Comparison of ENCODE assay signal across 24 mouse cellular contexts in genomic region chr13:41554401-41554800, GRCm38 (mm10). TPM values are rescaled to one million over a fixed set of nuclear protein-coding genes. Genes with fewer than 3 reads are reported as not detected.
DNase-seq lines count a peak whose midpoint lies in the region; ATAC-seq and TF ChIP-seq lines count a peak whose summit lies in the region.
"Had no signal": no experiment of that assay in that cellular context is flagged by ENCODE, and none has a peak within 500 bp of the region (broad histone marks: within the 10 kb centered on the region; RNA-seq: fewer than 3 reads in every experiment).

No protein-coding gene starts in this region.

- DNase-seq in adrenal gland, postnatal 14 days, result peak; percentile 11
- no peak for DNase-seq in adrenal gland, postnatal 36 days
- no peak for DNase-seq in gastrocnemius, adult 2 months
- DNase-seq in gastrocnemius, postnatal 4 days (ENCODE audit: low spot score in 2 of 2), result no peak
- DNase-seq in neural tube, embryonic 10.5 days (ENCODE audit: extremely low spot score, low spot score), result peak; percentile 9
- DNase-seq in lung, postnatal 25 days (ENCODE audit: low spot score), result no peak
- DNase-seq: adrenal gland, postnatal 10 days; cerebellum, adult 18-20 months; cerebellum, adult 9-10 months; cerebellum, postnatal 14 days; gastrocnemius, postnatal 36 days; heart, postnatal 36 days; kidney, adult 11 months had no signal

- H3K4me2 ChIP-seq in neural tube, embryonic 15.5 days, result no peak overlapping the region
- H3K4me2 ChIP-seq: embryonic facial prominence, embryonic 12.5 days; forebrain, embryonic 12.5 days; heart, embryonic 11.5 days; hindbrain, embryonic 13.5 days; intestine, embryonic 15.5 days had no signal

- WGBS in neural tube, embryonic 15.5 days, result 70% methylated on average over 7 of the region's 7 CpGs

- TF ChIP-seq CTCF in gastrocnemius, adult 2 months (IDR thresholded peaks at IDR 0.05), result no peak

- H3K9ac ChIP-seq in neural tube, embryonic 15.5 days (replicated peaks), result no peak overlapping the region
- H3K9ac ChIP-seq: embryonic facial prominence, embryonic 12.5 days; forebrain, embryonic 12.5 days; hindbrain, embryonic 13.5 days; intestine, embryonic 15.5 days had no signal

- H3K9me3 ChIP-seq in neural tube, embryonic 15.5 days (replicated peaks), result no peaks in the 10 kb centered on the region
- H3K9me3 ChIP-seq: embryonic facial prominence, embryonic 12.5 days; forebrain, embryonic 12.5 days; hindbrain, embryonic 10.5 days; hindbrain, embryonic 13.5 days; intestine, embryonic 15.5 days had no signal

- H3K4me3 ChIP-seq in gastrocnemius, adult 2 months, result no peak overlapping the region
- no peak overlapping the region for H3K4me3 ChIP-seq in neural tube, embryonic 15.5 days (replicated peaks)
- H3K4me3 ChIP-seq: embryonic facial prominence, embryonic 12.5 days; erythroblast, embryonic 14.5 days; forebrain, embryonic 12.5 days; hindbrain, embryonic 10.5 days; hindbrain, embryonic 13.5 days; intestine, embryonic 15.5 days had no signal

- H3K27ac ChIP-seq in gastrocnemius, adult 2 months, result peak overlapping the region; percentile 51
- H3K27ac ChIP-seq in neural tube, embryonic 15.5 days (replicated peaks), result no peak overlapping the region
- H3K27ac ChIP-seq: embryonic facial prominence, embryonic 12.5 days; forebrain, embryonic 12.5 days; hindbrain, embryonic 10.5 days; hindbrain, embryonic 13.5 days; intestine, embryonic 15.5 days had no signal

- H3K27me3 ChIP-seq in neural tube, embryonic 15.5 days (replicated peaks), result no peaks in the 10 kb centered on the region
- H3K27me3 ChIP-seq: embryonic facial prominence, embryonic 12.5 days; forebrain, embryonic 12.5 days; hindbrain, embryonic 13.5 days; intestine, embryonic 15.5 days had no signal

- no peak for ATAC-seq in neural tube, embryonic 15.5 days (ENCODE audit: low FRiP score)
- ATAC-seq: activated CD4-positive, CD25-positive, alpha-beta regulatory T cell, adult 4 months; forebrain, embryonic 16.5 days; hindbrain, embryonic 16.5 days; intestine, embryonic 15.5 days had no signal

- intact Hi-C loops in gastrocnemius, adult 2 months (cut with DNase I), result no loop called here

- H3K4me1 ChIP-seq in neural tube, embryonic 15.5 days, result no peaks in the 10 kb centered on the region
- H3K4me1 ChIP-seq: embryonic facial prominence, embryonic 12.5 days; forebrain, embryonic 12.5 days; hindbrain, embryonic 10.5 days; hindbrain, embryonic 13.5 days had no signal

- H3K36me3 ChIP-seq in neural tube, embryonic 15.5 days, result no peaks in the 10 kb centered on the region
- H3K36me3 ChIP-seq: embryonic facial prominence, embryonic 12.5 days; forebrain, embryonic 12.5 days; hindbrain, embryonic 10.5 days; hindbrain, embryonic 13.5 days; intestine, embryonic 15.5 days had no signal

RNA-seq across cellular contexts. Expression of gene Tmem170b, which starts 51.3 kb away (rescaled TPM):
- 21.9 and 22.8 TPM in 2 replicates for total RNA-seq in adrenal gland, postnatal 14 days (2021)
- 10 to 100 TPM; 23.0 to 29.0 TPM for total RNA-seq in adrenal gland, postnatal 36 days (2021)
- 10 to 100 TPM; 24.8 to 29.0 TPM for total RNA-seq in gastrocnemius, adult 2 months (2021)
- 10 to 100 TPM; 31.9 to 36.0 TPM for total RNA-seq in gastrocnemius, postnatal 4 days (2021)
- 34.1 and 38.0 TPM in 2 replicates for polyA plus RNA-seq in neural tube, embryonic 15.5 days (2015; fragmentation: Nextera tagmentation; extraction: Ambion mirVana)

Comparison
In these comparisons a context has a peak if more than half of its experiments do, and no peak if none do; other contexts are left out.
1. DNase-seq: peak in adrenal gland, postnatal 14 days (single experiment) and neural tube, embryonic 10.5 days (single experiment); none in adrenal gland, postnatal 36 days (0 of 2), gastrocnemius, adult 2 months (single experiment), gastrocnemius, postnatal 4 days (0 of 2) and lung, postnatal 25 days (single experiment).